Mouse (Mus musculus) G1E (cell line): ENCODE results near the gene Ckmt2.

ENCODE experiments used
- CTCF ChIP-seq: IDR thresholded peaks from 2 replicates; pipeline ENCODE4 v1.5.1; 2012; ENCODE audit warnings: low read depth, low read length, inconsistent platforms, mixed read lengths
- GATA1 ChIP-seq: IDR thresholded peaks from 2 replicates; pipeline ENCODE4 v1.6.1; 2012; ENCODE audit warnings: borderline replicate concordance, low read length, inconsistent platforms, mixed read lengths
- GATA2 ChIP-seq: IDR thresholded peaks from 2 replicates; pipeline ENCODE4 v1.6.1; 2012; ENCODE audit warnings: low read depth, low read length, inconsistent platforms, borderline replicate concordance
- POLR2AphosphoS5 ChIP-seq: IDR thresholded peaks from 2 replicates; pipeline ENCODE4 v1.6.1; 2012; ENCODE audit warnings: low read depth, low read length, inconsistent platforms; ENCODE audit not compliant: insufficient replicate concordance
- TAL1 ChIP-seq: conservative IDR thresholded peaks from 2 replicates; pipeline ENCODE4 v1.6.1; 2012; ENCODE audit warnings: low read depth, low read length, inconsistent platforms, mixed read lengths

DNA sequence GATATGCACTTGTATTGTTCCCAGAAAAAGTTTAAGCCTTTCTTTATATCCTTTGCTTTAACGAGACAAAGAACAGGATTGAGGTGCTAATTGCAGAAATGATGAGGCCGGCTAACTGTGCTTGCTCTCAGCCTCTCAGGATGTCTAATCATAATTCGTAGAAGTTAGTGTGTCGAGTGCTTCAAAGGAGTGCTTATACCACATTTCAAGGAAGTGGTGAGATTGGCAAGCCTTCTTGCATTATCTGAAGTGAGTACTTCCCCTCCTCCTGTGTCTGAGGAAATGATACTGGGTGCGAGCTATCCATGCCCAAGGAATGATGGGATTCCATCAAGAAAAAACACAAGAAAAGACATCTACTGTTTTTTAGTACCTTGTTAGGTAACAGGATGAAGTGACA is 62.0 kb downstream of the Ckmt2 start:
- TF ChIP-seq CTCF (no peak), GATA1 (no peak), POLR2AphosphoS5 (no peak), TAL1 (no peak), GATA2 (no peak)
